Mouse (Mus musculus) midbrain, embryonic 14.5 days (tissue): ENCODE data around the gene Mrps7. TPM values are rescaled to one million over a fixed set of nuclear protein-coding genes. Genes with fewer than 3 reads are reported as not detected.

ENCODE experiments used
- ATAC-seq: fragments of 200-750 bp; cut with Nextera tagmentation; 2 replicates; pipeline ENCODE4 v1.8.0; 2017; ENCODE audit warnings: moderate number of reproducible peaks, moderate library complexity; ENCODE audit not compliant: low FRiP score, low TSS enrichment
- DNase-seq: peaks from one replicate; pipeline ENCODE4 v3.0.0-alpha.2; 2015
- H3K27ac ChIP-seq: fragments of 300-500 bp; sonication (generic); replicated peaks from 2 replicates; pipeline ENCODE4 v1.5.1; 2014; ENCODE audit warnings: mild to moderate bottlenecking, low read depth, low read length, moderate library complexity
- H3K27me3 ChIP-seq: fragments of 300-500 bp; sonication (generic); 2 replicates; pipeline ENCODE4 v1.6.1; 2014; ENCODE audit warnings: low read length, control low read depth, mixed read lengths; ENCODE audit not compliant: control insufficient read depth, insufficient read depth
- H3K36me3 ChIP-seq: fragments of 300-500 bp; sonication (generic); 2 replicates; pipeline ENCODE4 v1.6.1; 2014; ENCODE audit warnings: low read length, control low read depth; ENCODE audit not compliant: control insufficient read depth, insufficient read depth
- H3K4me1 ChIP-seq: fragments of 300-500 bp; sonication (generic); 2 replicates; pipeline ENCODE4 v1.6.1; 2014; ENCODE audit warnings: mild to moderate bottlenecking, antibody characterized with exemption, low read length, control low read depth; ENCODE audit not compliant: control insufficient read depth, insufficient read depth
- H3K4me2 ChIP-seq: fragments of 300-500 bp; sonication (generic); 2 replicates; pipeline ENCODE4 v1.6.1; 2014; ENCODE audit warnings: mild to moderate bottlenecking, low read length, moderate library complexity
- H3K4me3 ChIP-seq: fragments of 300-500 bp; sonication (generic); replicated peaks from 2 replicates; pipeline ENCODE4 v1.5.1; 2014; ENCODE audit warnings: low read depth, low read length
- H3K9ac ChIP-seq: fragments of 300-500 bp; sonication (generic); replicated peaks from 2 replicates; pipeline ENCODE4 v1.6.1; 2014; ENCODE audit warnings: mild to moderate bottlenecking, low read length, moderate library complexity
- H3K9me3 ChIP-seq: fragments of 300-500 bp; sonication (generic); 2 replicates; pipeline ENCODE4 v1.6.1; 2016; ENCODE audit warnings: low read length, control low read depth, mixed read lengths; ENCODE audit not compliant: control insufficient read depth
- WGBS: fragments of 180-500 bp; shearing (Covaris S2); extraction: QIAGEN DNeasy Blood & Tissue Kit; methylation state at CpG from one replicate; pipeline ENCODE4 v1.1.7; 2014; 5-methylcytosine and 5-hydroxymethylcytosine counted together
- polyA plus RNA-seq: library from polyadenylated mRNA; unstranded; fragments of >200 nt; fragmentation: Nextera tagmentation; extraction: Ambion mirVana; gene quantifications from 2 replicates; pipeline ENCODE4 v1.2.1, GENCODE M21; 2014

The Mrps7 gene
- 75.7 and 83.4 TPM in 2 replicates for polyA plus RNA-seq

GRCm38 (mm10) chr11:115603476-115604303, at the start of gene Mrps7, which contains the start of gene Gga3:
TSS of gene Mrps7 (plus strand) at chr11:115603925.
TSS of gene Gga3 (minus strand) at chr11:115604051.
- under 1% methylated on average over 80 of the region's 93 CpGs for WGBS
- DNase-seq (peak; percentile 96), ATAC-seq (peak; percentile 96)
- Histone ChIP-seq H3K4me3 (peak within 1 kb of the TSS; percentile 99), H3K4me1 (peaks cover 18% of the 10 kb centered on the region), H3K9ac (peak within 1 kb of the TSS; percentile 92), H3K27me3 (no peaks in the 10 kb centered on the region), H3K36me3 (peaks cover 37% of the 10 kb centered on the region), H3K27ac (peak within 1 kb of the TSS; percentile 95), H3K9me3 (no peaks in the 10 kb centered on the region), H3K4me2 (peak within 1 kb of the TSS; percentile 94)

GRCm38 (mm10) chr11:115555717-115556116, 48.0 kb upstream of the Mrps7 start:
- ATAC-seq, result no peak
- 82% methylated on average over 17 of the region's 17 CpGs for WGBS
- Histone ChIP-seq H3K9ac (no peak overlapping the region), H3K27me3 (no peaks in the 10 kb centered on the region), H3K9me3 (no peaks in the 10 kb centered on the region), H3K4me3 (no peak overlapping the region), H3K4me2 (no peak overlapping the region), H3K27ac (no peak overlapping the region), H3K36me3 (no peaks in the 10 kb centered on the region), H3K4me1 (no peaks in the 10 kb centered on the region)
- no peak for DNase-seq

GRCm38 (mm10) chr11:115563406-115563805, 40.3 kb upstream of the Mrps7 start:
- Histone ChIP-seq H3K4me2 (peak overlapping the region; percentile 73), H3K9ac (0 out of 2 replicates have a peak overlapping the region, but pooled peaks have one; percentile 73), H3K36me3 (peaks cover 24% of the 10 kb centered on the region), H3K27me3 (no peaks in the 10 kb centered on the region), H3K9me3 (no peaks in the 10 kb centered on the region), H3K4me1 (peaks cover 7% of the 10 kb centered on the region; the same call in 1 of the 2 replicates), H3K27ac (peak overlapping the region; percentile 84; the same call in 1 of the 2 replicates), H3K4me3 (peak overlapping the region; percentile 75)
- WGBS, result 44% methylated on average over 4 of the region's 4 CpGs
- no peak for ATAC-seq
- no peak for DNase-seq

GRCm38 (mm10) chr11:115564064-115564809, 39.5 kb upstream of the Mrps7 start, which contains the start of gene Nup85:
TSS of gene Nup85 (plus strand) at chr11:115564434.
- H3K27ac ChIP-seq, result peak within 1 kb of the TSS; percentile 84
- no peaks in the 10 kb centered on the region for H3K27me3 ChIP-seq
- DNase-seq, result peak; percentile 99

GRCm38 (mm10) chr11:115564961-115565360, 38.8 kb upstream of the Mrps7 start:
- H3K9me3 ChIP-seq, result no peaks in the 10 kb centered on the region

More at GRCm38 (mm10) chr11:115564064-115564809, 39.5 kb upstream of the Mrps7 start, which contains the start of gene Nup85:
- Histone ChIP-seq H3K9me3 (no peaks in the 10 kb centered on the region), H3K4me3 (peak within 1 kb of the TSS; percentile 75), H3K4me1 (peaks cover 7% of the 10 kb centered on the region; the same call in 1 of the 2 replicates), H3K36me3 (peaks cover 33% of the 10 kb centered on the region), H3K9ac (peak within 1 kb of the TSS; percentile 73), H3K4me2 (peak within 1 kb of the TSS; percentile 73)
- ATAC-seq, result peak; percentile 84
- WGBS, result under 1% methylated on average over 42 of the region's 42 CpGs

GRCm38 (mm10) chr11:115579080-115579479, 24.6 kb upstream of the Mrps7 start:
- Histone ChIP-seq H3K27ac (no peak overlapping the region), H3K4me3 (no peak overlapping the region), H3K4me1 (no peaks in the 10 kb centered on the region), H3K9ac (no peak overlapping the region), H3K4me2 (no peak overlapping the region), H3K36me3 (peaks cover 66% of the 10 kb centered on the region), H3K27me3 (no peaks in the 10 kb centered on the region), H3K9me3 (no peaks in the 10 kb centered on the region)
- ATAC-seq, result no peak
- no peak for DNase-seq

More at GRCm38 (mm10) chr11:115564961-115565360, 38.8 kb upstream of the Mrps7 start:
- peaks cover 40% of the 10 kb centered on the region for H3K36me3 ChIP-seq
- peak overlapping the region; percentile 73 for H3K4me2 ChIP-seq
- H3K4me3 ChIP-seq, result peak overlapping the region; percentile 75
- DNase-seq (no peak), ATAC-seq (no peak)
- peak overlapping the region; percentile 73; the same call in 1 of the 2 replicates for H3K9ac ChIP-seq
- no peaks in the 10 kb centered on the region for H3K27me3 ChIP-seq
- no peak overlapping the region for H3K27ac ChIP-seq
- 20% methylated on average over 7 of the region's 7 CpGs for WGBS
- peaks cover 7% of the 10 kb centered on the region; the same call in 1 of the 2 replicates for H3K4me1 ChIP-seq

- peaks cover 95% of the 10 kb centered on the region for H3K36me3 ChIP-seq
- WGBS, result 85% methylated on average over 10 of the region's 10 CpGs
- no peak for DNase-seq
- no peak overlapping the region for H3K9ac ChIP-seq
- no peak overlapping the region for H3K4me2 ChIP-seq
- H3K4me3 ChIP-seq, result no peak overlapping the region
- H3K27ac ChIP-seq, result no peak overlapping the region
- ATAC-seq, result no peak
- H3K9me3 ChIP-seq, result no peaks in the 10 kb centered on the region
- no peaks in the 10 kb centered on the region for H3K4me1 ChIP-seq
- no peaks in the 10 kb centered on the region for H3K27me3 ChIP-seq
These were observed 20.7 kb upstream of the Mrps7 start for GRCm38 (mm10) chr11:115582913-115583606.
